ENCODE assay signal across 8 mouse cellular contexts in the genomic region with DNA sequence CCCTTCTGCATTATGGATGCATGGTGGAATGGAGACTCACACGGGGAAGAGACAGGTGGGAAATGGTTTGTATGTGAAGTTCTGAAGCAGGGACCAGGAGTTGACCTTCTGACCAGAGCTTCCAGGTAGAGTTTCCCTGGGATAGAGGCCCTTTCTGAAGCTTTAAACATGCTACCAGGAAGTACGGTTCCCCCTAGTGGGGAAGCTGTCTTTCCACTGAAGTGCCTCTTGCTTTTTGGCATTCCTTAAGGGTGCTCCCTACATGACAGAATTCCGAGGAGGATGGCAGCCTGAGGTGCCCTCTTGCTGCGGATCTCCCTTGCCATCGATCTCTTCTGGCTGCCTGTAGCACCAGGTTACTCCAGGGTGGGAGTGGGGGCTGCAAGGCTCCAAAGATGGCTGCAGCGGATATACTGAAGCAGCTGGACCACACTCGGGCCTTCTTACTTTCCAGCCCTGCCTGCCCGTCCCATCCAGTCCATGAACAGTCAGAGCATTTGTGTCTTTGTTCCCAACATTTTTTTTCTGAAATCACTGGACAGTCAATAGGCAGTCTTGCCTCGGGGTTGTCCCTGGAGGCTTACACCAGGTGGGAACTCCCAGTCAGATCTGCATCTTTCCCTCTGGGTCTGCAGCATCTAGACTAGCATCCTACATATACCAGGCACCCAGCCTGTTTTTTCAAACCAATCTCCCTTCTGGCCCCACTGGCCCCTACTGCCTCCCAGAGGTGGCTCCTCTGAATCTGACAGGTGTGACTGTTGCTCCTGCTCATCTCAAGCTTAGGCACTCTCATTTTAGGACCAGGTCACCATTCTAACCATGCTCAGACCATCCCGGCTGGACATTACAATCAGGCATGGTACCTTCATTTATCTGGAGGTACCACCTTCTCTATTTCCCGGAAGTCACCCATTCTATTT. TPM values are rescaled to one million over a fixed set of nuclear protein-coding genes. Genes with fewer than 3 reads are reported as not detected.
DNase-seq lines count a peak whose midpoint lies in the region; ATAC-seq and TF ChIP-seq lines count a peak whose summit lies in the region.
"Had no signal": no experiment of that assay in that cellular context is flagged by ENCODE, and none has a peak within 500 bp of the region (broad histone marks: within the 10 kb centered on the region; RNA-seq: fewer than 3 reads in every experiment).

No protein-coding gene starts in this region.

- ATAC-seq in intestine, postnatal 0 days: no peak
- ATAC-seq in intestine, embryonic 15.5 days: no peak
- ATAC-seq in midbrain, embryonic 12.5 days (ENCODE audit: low FRiP score, low read depth): no peak
- no peak for ATAC-seq in midbrain, embryonic 15.5 days (replicated peaks)

- H3K36me3 ChIP-seq in intestine, postnatal 0 days (ENCODE audit: control insufficient read depth, insufficient read depth): no peaks in the 10 kb centered on the region
- no peaks in the 10 kb centered on the region for H3K36me3 ChIP-seq in intestine, embryonic 15.5 days
- H3K36me3 ChIP-seq in midbrain, embryonic 12.5 days: no peaks in the 10 kb centered on the region
- no peaks in the 10 kb centered on the region for H3K36me3 ChIP-seq in midbrain, embryonic 15.5 days (replicated peaks)

- H3K4me3 ChIP-seq in intestine, postnatal 0 days (ENCODE audit: low read depth, low read length): no peak overlapping the region
- no peak overlapping the region for H3K4me3 ChIP-seq in intestine, embryonic 15.5 days (replicated peaks)
- H3K4me3 ChIP-seq in midbrain, embryonic 12.5 days: no peak overlapping the region
- no peak overlapping the region for H3K4me3 ChIP-seq in midbrain, embryonic 15.5 days
- H3K4me3 ChIP-seq in olfactory bulb, adult 2 months (ENCODE audit: insufficient read depth, low read depth, low read length): no peak overlapping the region
- H3K4me3 ChIP-seq: erythroblast, embryonic 14.5 days had no signal

- TF ChIP-seq POLR2A in olfactory bulb, adult 2 months (IDR thresholded peaks at IDR 0.05; ENCODE audit: insufficient read depth, low read depth, low read length): no peak

- H3K4me1 ChIP-seq in intestine, postnatal 0 days (replicated peaks; ENCODE audit: control insufficient read depth, insufficient read depth, low read length): 0 out of 2 replicates have a peak, but pooled peaks cover 12% of the 10 kb centered on the region
- H3K4me1 ChIP-seq in intestine, embryonic 15.5 days (replicated peaks): peaks cover 14% of the 10 kb centered on the region
- peaks cover 22% of the 10 kb centered on the region for H3K4me1 ChIP-seq in midbrain, embryonic 12.5 days
- H3K4me1 ChIP-seq in midbrain, embryonic 15.5 days: peaks cover 19% of the 10 kb centered on the region
- H3K4me1 ChIP-seq in olfactory bulb, adult 2 months (ENCODE audit: control insufficient read depth, insufficient read depth, low read length): peaks cover 15% of the 10 kb centered on the region

- 68% methylated on average over 11 of the region's 11 CpGs for WGBS in intestine, postnatal 0 days
- 67% methylated on average over 11 of the region's 11 CpGs for WGBS in intestine, embryonic 15.5 days
- WGBS in midbrain, embryonic 12.5 days: 65% methylated on average over 11 of the region's 11 CpGs
- 63% methylated on average over 11 of the region's 11 CpGs for WGBS in midbrain, embryonic 15.5 days
- WGBS in olfactory bulb, adult 2 months: 76% methylated on average over 11 of the region's 11 CpGs

- no peak overlapping the region for H3K27ac ChIP-seq in intestine, postnatal 0 days (ENCODE audit: low read depth, low read length)
- H3K27ac ChIP-seq in intestine, embryonic 15.5 days: no peak overlapping the region
- no peak overlapping the region for H3K27ac ChIP-seq in midbrain, embryonic 12.5 days (replicated peaks)
- H3K27ac ChIP-seq in midbrain, embryonic 15.5 days: no peak overlapping the region
- H3K27ac ChIP-seq in olfactory bulb, adult 2 months (ENCODE audit: insufficient read depth, low read depth, low read length): no peak overlapping the region

- TF ChIP-seq CTCF in intestine, postnatal 0 days (IDR thresholded peaks at IDR 0.05; ENCODE audit: low read depth): peak; percentile 66
- TF ChIP-seq CTCF in olfactory bulb, adult 2 months (IDR thresholded peaks at IDR 0.05; ENCODE audit: insufficient read depth, low read depth, low read length): peak; percentile 9; the same call in 1 of the 2 replicates

- H3K27me3 ChIP-seq in intestine, postnatal 0 days (replicated peaks; ENCODE audit: control insufficient read depth, insufficient read depth, low read length): peaks cover 26% of the 10 kb centered on the region
- H3K27me3 ChIP-seq in intestine, embryonic 15.5 days (replicated peaks): peaks cover 33% of the 10 kb centered on the region
- peaks cover 98% of the 10 kb centered on the region for H3K27me3 ChIP-seq in midbrain, embryonic 12.5 days
- H3K27me3 ChIP-seq in midbrain, embryonic 15.5 days (replicated peaks): peaks cover 56% of the 10 kb centered on the region

- DNase-seq in embryo, embryonic 10.5 days (ENCODE audit: low spot score): peak; percentile 39
- DNase-seq in urinary bladder, adult 18-20 months (ENCODE audit: low spot score in 2 of 2): no peak

- H3K4me2 ChIP-seq in intestine, postnatal 0 days (replicated peaks; ENCODE audit: low read depth): no peak overlapping the region
- no peak overlapping the region for H3K4me2 ChIP-seq in intestine, embryonic 15.5 days (replicated peaks)
- H3K4me2 ChIP-seq in midbrain, embryonic 12.5 days (replicated peaks): peak overlapping the region; percentile 97; the same call in 1 of the 2 replicates
- H3K4me2 ChIP-seq in midbrain, embryonic 15.5 days: no peak overlapping the region

- no peak overlapping the region for H3K9ac ChIP-seq in intestine, postnatal 0 days (ENCODE audit: low read depth, low read length)
- no peak overlapping the region for H3K9ac ChIP-seq in intestine, embryonic 15.5 days
- H3K9ac ChIP-seq in midbrain, embryonic 12.5 days (replicated peaks): no peak overlapping the region
- H3K9ac ChIP-seq in midbrain, embryonic 15.5 days: no peak overlapping the region

- H3K9me3 ChIP-seq in intestine, postnatal 0 days (ENCODE audit: control insufficient read depth): no peaks in the 10 kb centered on the region
- H3K9me3 ChIP-seq in intestine, embryonic 15.5 days: no peaks in the 10 kb centered on the region
- no peaks in the 10 kb centered on the region for H3K9me3 ChIP-seq in midbrain, embryonic 12.5 days
- H3K9me3 ChIP-seq in midbrain, embryonic 15.5 days: no peaks in the 10 kb centered on the region

RNA-seq across cellular contexts. Expression of gene Tll2, which starts 2.2 kb away (rescaled TPM):
- 0.10 TPM in 2 replicates for polyA plus RNA-seq in intestine, postnatal 0 days (2015; fragmentation: Nextera tagmentation; extraction: Ambion mirVana)
- polyA plus RNA-seq in intestine, embryonic 15.5 days (2015; fragmentation: Nextera tagmentation; extraction: Ambion mirVana): 0.04 and 0.09 TPM in 2 replicates
- 1.1 TPM in 2 replicates for polyA plus RNA-seq in midbrain, embryonic 12.5 days (2016; fragmentation: Nextera tagmentation; extraction: Ambion mirVana)
- polyA plus RNA-seq in midbrain, embryonic 15.5 days (2015; fragmentation: Nextera tagmentation; extraction: Ambion mirVana): 1.3 and 1.6 TPM in 2 replicates
- polyA plus RNA-seq in olfactory bulb, adult 2 months (2012; ENCODE audit: insufficient read depth, insufficient read length, low replicate concordance, missing spikeins): not detected in 2 replicates
- polyA plus RNA-seq: erythroblast, embryonic 14.5 days had no signal

RNA-seq across cellular contexts. Expression of gene Tm9sf3, which starts 59.4 kb away (rescaled TPM):
- 105 and 107 TPM in 2 replicates for polyA plus RNA-seq in intestine, postnatal 0 days (2015; fragmentation: Nextera tagmentation; extraction: Ambion mirVana)
- 151 and 167 TPM in 2 replicates for polyA plus RNA-seq in intestine, embryonic 15.5 days (2015; fragmentation: Nextera tagmentation; extraction: Ambion mirVana)
- 118 and 135 TPM in 2 replicates for polyA plus RNA-seq in midbrain, embryonic 12.5 days (2016; fragmentation: Nextera tagmentation; extraction: Ambion mirVana)
- 85.4 and 87.8 TPM in 2 replicates for polyA plus RNA-seq in midbrain, embryonic 15.5 days (2015; fragmentation: Nextera tagmentation; extraction: Ambion mirVana)
- polyA plus RNA-seq in olfactory bulb, adult 2 months (2012; ENCODE audit: insufficient read depth, insufficient read length, low replicate concordance, missing spikeins): 56.4 and 131 TPM in 2 replicates
